In the genomic region with DNA sequence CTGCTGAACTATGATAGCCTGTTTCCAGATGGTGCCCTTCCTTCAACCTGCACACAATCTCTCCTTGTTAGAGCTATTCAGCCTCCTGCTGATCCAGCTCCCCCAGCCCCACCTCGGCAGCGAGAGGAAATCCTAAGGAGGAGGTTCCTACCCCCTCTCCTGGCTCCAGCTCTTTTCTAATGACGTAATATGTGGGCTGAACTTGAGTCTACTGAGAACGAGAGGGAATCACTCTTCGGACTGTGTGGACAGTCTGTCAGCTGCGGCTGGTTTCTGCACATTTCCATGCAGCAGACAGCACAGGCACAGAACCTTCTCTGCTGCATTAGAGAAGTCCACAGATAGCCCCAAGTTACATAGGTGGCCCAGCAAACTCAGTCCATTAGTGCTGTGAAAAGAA, we compare ENCODE assay signal across 9 mouse cellular contexts. TPM values are rescaled to one million over a fixed set of nuclear protein-coding genes. Genes with fewer than 3 reads are reported as not detected.
DNase-seq lines count a peak whose midpoint lies in the region; ATAC-seq and TF ChIP-seq lines count a peak whose summit lies in the region.
"Had no signal": no experiment of that assay in that cellular context is flagged by ENCODE, and none has a peak within 500 bp of the region (broad histone marks: within the 10 kb centered on the region; RNA-seq: fewer than 3 reads in every experiment).

No protein-coding gene starts in this region.

- DNase-seq in testis, postnatal 14 days (ENCODE audit: low spot score): peak; percentile 30
- no peak for DNase-seq in testis, postnatal 10 days (ENCODE audit: low spot score)
- DNase-seq in frontal cortex, postnatal 36 days (ENCODE audit: low spot score in 2 of 2): peak; percentile 36 to 38
- DNase-seq in hindbrain, embryonic 11.5 days (ENCODE audit: low spot score): peak; percentile 53
- peak; percentile 18 to 43 for DNase-seq in left cerebral cortex, postnatal 14 days (ENCODE audit: low spot score in 2 of 2)
- DNase-seq in midbrain, embryonic 14.5 days: peak; percentile 65
- peak; percentile 67 for DNase-seq in stomach, postnatal 0 days (ENCODE audit: low spot score)

- no peaks in the 10 kb centered on the region for H3K36me3 ChIP-seq in hindbrain, embryonic 11.5 days (ENCODE audit: control insufficient read depth, insufficient read depth, low read length)
- H3K36me3 ChIP-seq in midbrain, embryonic 14.5 days (ENCODE audit: control insufficient read depth, insufficient read depth, low read length): no peaks in the 10 kb centered on the region
- H3K36me3 ChIP-seq in stomach, postnatal 0 days (ENCODE audit: control insufficient read depth, insufficient read depth, low read length): no peaks in the 10 kb centered on the region

- no peaks in the 10 kb centered on the region for H3K4me1 ChIP-seq in hindbrain, embryonic 11.5 days (replicated peaks; ENCODE audit: control insufficient read depth, insufficient read depth, low read length)
- H3K4me1 ChIP-seq in midbrain, embryonic 14.5 days (ENCODE audit: control insufficient read depth, insufficient read depth, low read length): peaks cover 4% of the 10 kb centered on the region; the same call in 1 of the 2 replicates
- H3K4me1 ChIP-seq in stomach, postnatal 0 days (replicated peaks; ENCODE audit: control insufficient read depth, insufficient read depth): 0 out of 2 replicates have a peak, but pooled peaks cover 2% of the 10 kb centered on the region

- WGBS in hindbrain, embryonic 11.5 days: 10% methylated on average over 6 of the region's 6 CpGs
- 9% methylated on average over 6 of the region's 6 CpGs for WGBS in midbrain, embryonic 14.5 days
- 4% methylated on average over 6 of the region's 6 CpGs for WGBS in stomach, postnatal 0 days

- intact Hi-C loops in left cerebral cortex, postnatal 14 days (cut with DNase I): no loop called here

- H3K27me3 ChIP-seq in hindbrain, embryonic 11.5 days (ENCODE audit: control insufficient read depth, insufficient read depth, low read length): no peaks in the 10 kb centered on the region
- H3K27me3 ChIP-seq in midbrain, embryonic 14.5 days (ENCODE audit: control insufficient read depth, insufficient read depth, low read length): no peaks in the 10 kb centered on the region
- H3K27me3 ChIP-seq in stomach, postnatal 0 days (ENCODE audit: control insufficient read depth, insufficient read depth, low read length): no peaks in the 10 kb centered on the region

- no peaks in the 10 kb centered on the region for H3K9me3 ChIP-seq in hindbrain, embryonic 11.5 days (ENCODE audit: control insufficient read depth, low read length)
- no peaks in the 10 kb centered on the region for H3K9me3 ChIP-seq in midbrain, embryonic 14.5 days (ENCODE audit: control insufficient read depth, low read length)
- H3K9me3 ChIP-seq in stomach, postnatal 0 days (ENCODE audit: control insufficient read depth, low read length): no peaks in the 10 kb centered on the region

- no peak for TF ChIP-seq EP300 in stomach, postnatal 0 days (optimal IDR thresholded peaks at IDR 0.05)

- H3K9ac ChIP-seq in hindbrain, embryonic 11.5 days (ENCODE audit: low read depth, low read length): no peak overlapping the region
- H3K9ac ChIP-seq in midbrain, embryonic 14.5 days (replicated peaks; ENCODE audit: low read length): 0 out of 2 replicates have a peak overlapping the region, but pooled peaks have one; percentile 6
- H3K9ac ChIP-seq in stomach, postnatal 0 days (ENCODE audit: low read length): 0 out of 2 replicates have a peak overlapping the region, but pooled peaks have one; percentile 18

- H3K4me2 ChIP-seq in hindbrain, embryonic 11.5 days (replicated peaks; ENCODE audit: low read depth, low read length): no peak overlapping the region
- peak overlapping the region; percentile 19 for H3K4me2 ChIP-seq in midbrain, embryonic 14.5 days (ENCODE audit: low read length)
- peak overlapping the region; percentile 55 for H3K4me2 ChIP-seq in stomach, postnatal 0 days (replicated peaks; ENCODE audit: low read depth)

- peak overlapping the region; percentile 2; the same call in 1 of the 2 replicates for H3K27ac ChIP-seq in hindbrain, embryonic 11.5 days (ENCODE audit: low read depth, low read length)
- 0 out of 2 replicates have a peak overlapping the region, but pooled peaks have one; percentile 22 for H3K27ac ChIP-seq in midbrain, embryonic 14.5 days (replicated peaks; ENCODE audit: low read depth, low read length)
- peak overlapping the region; percentile 67 for H3K27ac ChIP-seq in stomach, postnatal 0 days (replicated peaks)

- peak; percentile 78 for ATAC-seq in hindbrain, embryonic 11.5 days (ENCODE audit: low FRiP score)
- ATAC-seq in midbrain, embryonic 14.5 days (ENCODE audit: low FRiP score, low TSS enrichment): peak; percentile 57; the same call in 1 of the 2 replicates
- ATAC-seq in stomach, postnatal 0 days (ENCODE audit: low FRiP score, low TSS enrichment): peak; percentile 94
- ATAC-seq in monocyte, adult 5-6 weeks (replicated peaks; ENCODE audit: insufficient number of reproducible peaks, low FRiP score, low TSS enrichment, poor library complexity, severe bottlenecking): no peak

- H3K4me3 ChIP-seq in hindbrain, embryonic 11.5 days (ENCODE audit: low read depth, low read length): no peak overlapping the region
- H3K4me3 ChIP-seq in midbrain, embryonic 14.5 days (replicated peaks; ENCODE audit: low read depth, low read length): no peak overlapping the region
- peak overlapping the region; percentile 31 for H3K4me3 ChIP-seq in stomach, postnatal 0 days (ENCODE audit: low read depth, low read length)

- no peak; the same call in 1 of the 2 replicates for TF ChIP-seq CTCF in stomach, postnatal 0 days (IDR thresholded peaks at IDR 0.05; ENCODE audit: low read depth)

RNA-seq across cellular contexts. Expression of a gene that starts 0.3 kb away (rescaled TPM):
- 5.1 and 6.9 TPM in 2 replicates for polyA plus RNA-seq in hindbrain, embryonic 11.5 days (2014; fragmentation: Nextera tagmentation; extraction: Ambion mirVana)
- 1 to 10 TPM in 1 of 2 experiments, under 1 TPM in 1; 0.87 to 1.4 TPM for total RNA-seq in left cerebral cortex, postnatal 14 days (2021)
- polyA plus RNA-seq in midbrain, embryonic 14.5 days (2014; fragmentation: Nextera tagmentation; extraction: Ambion mirVana): 0.80 and 1.1 TPM in 2 replicates
- 7.6 and 8.0 TPM in 2 replicates for polyA plus RNA-seq in stomach, postnatal 0 days (2015; fragmentation: Nextera tagmentation; extraction: Ambion mirVana)
- not detected in 3 replicates for total RNA-seq in monocyte, adult 5-6 weeks (2017)
- total RNA-seq: hematopoietic stem cell, adult 5-6 weeks had no signal

Comparison
In these comparisons a context has a peak if more than half of its experiments do, and no peak if none do; other contexts are left out.
1. H3K27ac ChIP-seq: peak in every context shown above with its lines; median percentile 67 in stomach, postnatal 0 days; 22 in midbrain, embryonic 14.5 days; 2 in hindbrain, embryonic 11.5 days.